Mouse (Mus musculus) urinary bladder, postnatal 14 days (tissue): ENCODE data around the gene Rph3al.

Experiments
- DNase-seq: peaks from one replicate; pipeline ENCODE4 v3.0.0; 2021; ENCODE audit warnings: low spot score

Gene Rph3al

GRCm38 (mm10) chr11:75861213-75861612 lies 77.0 kb downstream of the Rph3al start:
- DNase-seq: peak; percentile 75

GRCm38 (mm10) chr11:75859460-75859859 lies 78.8 kb downstream of the Rph3al start:
- DNase-seq: no peak

- DNase-seq: no peak
Observed at GRCm38 (mm10) chr11:75858975-75859374, 79.3 kb downstream of the Rph3al start.

GRCm38 (mm10) chr11:75857781-75858180 lies 80.4 kb downstream of the Rph3al start:
- DNase-seq: no peak

GRCm38 (mm10) chr11:75854327-75854726 lies 83.9 kb downstream of the Rph3al start:
- DNase-seq: no peak

GRCm38 (mm10) chr11:75853067-75853636 lies 85.1 kb downstream of the Rph3al start:
- no peak for DNase-seq

- DNase-seq: no peak
Observed at GRCm38 (mm10) chr11:75852485-75852884, 85.7 kb downstream of the Rph3al start.

GRCm38 (mm10) chr11:75849552-75849951 lies 88.7 kb downstream of the Rph3al start:
- DNase-seq: no peak

- no peak for DNase-seq
Observed at GRCm38 (mm10) chr11:75846589-75846988, 91.6 kb downstream of the Rph3al start.

- DNase-seq: no peak
Observed at GRCm38 (mm10) chr11:75845675-75846074, 92.6 kb downstream of the Rph3al start.

GRCm38 (mm10) chr11:75842904-75843619 lies 95.2 kb downstream of the Rph3al start:
- no peak for DNase-seq

- no peak for DNase-seq
Observed at GRCm38 (mm10) chr11:75841503-75841902, 96.7 kb downstream of the Rph3al start.

GRCm38 (mm10) chr11:75839536-75840430 lies 98.4 kb downstream of the Rph3al start:
- DNase-seq: no peak

GRCm38 (mm10) chr11:75838861-75839426 lies 99.3 kb downstream of the Rph3al start:
- no peak for DNase-seq

- DNase-seq: no peak
Observed at GRCm38 (mm10) chr11:75836240-75836610, 102.0 kb downstream of the Rph3al start.

- no peak for DNase-seq
Observed at GRCm38 (mm10) chr11:75835587-75836239, 102.5 kb downstream of the Rph3al start.

GRCm38 (mm10) chr11:75833081-75833480 lies 105.1 kb downstream of the Rph3al start:
- no peak for DNase-seq

- DNase-seq: no peak
Observed at GRCm38 (mm10) chr11:75830386-75830785, 107.8 kb downstream of the Rph3al start.

- DNase-seq: no peak
Observed at GRCm38 (mm10) chr11:75827414-75827813, 110.8 kb downstream of the Rph3al start.

GRCm38 (mm10) chr11:75823506-75823905 lies 114.7 kb downstream of the Rph3al start:
- no peak for DNase-seq

GRCm38 (mm10) chr11:75813085-75813484 lies 125.1 kb downstream of the Rph3al start:
- no peak for DNase-seq

GRCm38 (mm10) chr11:75811900-75812299 lies 126.3 kb downstream of the Rph3al start:
- peak; percentile 92 for DNase-seq
